Mouse (Mus musculus): ENCODE data around the gene Fam216a. TPM values are rescaled to one million over a fixed set of nuclear protein-coding genes. Genes with fewer than 3 reads are reported as not detected.
"Not testable (repeated sequence)": the region's sequence is repeated elsewhere in the genome, so short reads cannot be mapped to it uniquely, and the experiment has no call there.

Gene Fam216a
- 90.5 and 99.6 TPM in 2 replicates for polyA plus RNA-seq (2016; fragmentation: Nextera tagmentation; extraction: Ambion mirVana)

GRCm38 (mm10) chr5:122372192-122372769, at the start of gene Fam216a:
Gene Fam216a (minus strand): TSS chr5:122372364.
- under 1% methylated on average over 53 of the region's 53 CpGs for WGBS
- Histone ChIP-seq H3K27ac (peak within 1 kb of the TSS; percentile 97), H3K9me3 (no peaks in the 10 kb centered on the region), H3K4me1 (peaks cover 16% of the 10 kb centered on the region), H3K27me3 (no peaks in the 10 kb centered on the region), H3K36me3 (peaks cover 31% of the 10 kb centered on the region), H3K4me3 (peak within 1 kb of the TSS; percentile 77), H3K4me2 (replicated peaks) (peak within 1 kb of the TSS; percentile 72), H3K9ac (peak within 1 kb of the TSS; percentile 84)
- peak; percentile 92 for ATAC-seq (ENCODE audit: insufficient number of reproducible peaks, insufficient read depth, low FRiP score, low TSS enrichment)

- no peaks in the 10 kb centered on the region for H3K9me3 ChIP-seq
- 0 out of 2 replicates have a peak, but pooled peaks have one; percentile 23 for ATAC-seq (ENCODE audit: insufficient number of reproducible peaks, insufficient read depth, low FRiP score, low TSS enrichment)
- WGBS = 24% methylated on average over 17 of the region's 17 CpGs
Measured at GRCm38 (mm10) chr5:122421271-122422068, 49.3 kb upstream of the Fam216a start, which contains the start of gene Anapc7. Gene Anapc7 (plus strand): TSS chr5:122421693.

GRCm38 (mm10) chr5:122420676-122421075, 48.5 kb upstream of the Fam216a start:
- not testable (repeated sequence) for H3K27me3 ChIP-seq; H3K9me3 ChIP-seq; H3K36me3 ChIP-seq; ATAC-seq (ENCODE audit: insufficient number of reproducible peaks, insufficient read depth, low FRiP score, low TSS enrichment); H3K4me2 ChIP-seq (replicated peaks); H3K9ac ChIP-seq; H3K27ac ChIP-seq; H3K4me3 ChIP-seq
- H3K4me1 ChIP-seq = peaks cover 16% of the 10 kb centered on the region
- WGBS = 65% methylated on average over 4 of the region's 4 CpGs

More at GRCm38 (mm10) chr5:122421271-122422068, 49.3 kb upstream of the Fam216a start, which contains the start of gene Anapc7:
- H3K36me3 ChIP-seq = peaks cover 3% of the 10 kb centered on the region; the same call in 1 of the 2 replicates
- peaks cover 16% of the 10 kb centered on the region for H3K4me1 ChIP-seq
- peak within 1 kb of the TSS; percentile 97 for H3K9ac ChIP-seq
- H3K4me3 ChIP-seq = peak within 1 kb of the TSS; percentile 92
- H3K4me2 ChIP-seq (replicated peaks) = peak within 1 kb of the TSS; percentile 78
- H3K27me3 ChIP-seq = no peaks in the 10 kb centered on the region
- H3K27ac ChIP-seq = peak within 1 kb of the TSS; percentile 94

- 0 out of 2 replicates have a peak, but pooled peaks cover under 1% of the 10 kb centered on the region for H3K36me3 ChIP-seq
- H3K4me3 ChIP-seq = no peak overlapping the region
- ATAC-seq (ENCODE audit: insufficient number of reproducible peaks, insufficient read depth, low FRiP score, low TSS enrichment) = no peak
- H3K4me2 ChIP-seq (replicated peaks) = no peak overlapping the region
- H3K9me3 ChIP-seq = no peaks in the 10 kb centered on the region
- no peaks in the 10 kb centered on the region for H3K27me3 ChIP-seq
- H3K27ac ChIP-seq = no peak overlapping the region
- 85% methylated on average over 12 of the region's 12 CpGs for whole genome bisulfite sequencing
- H3K4me1 ChIP-seq = no peaks in the 10 kb centered on the region
- H3K9ac ChIP-seq = no peak overlapping the region
Measured at GRCm38 (mm10) chr5:122415465-122415864, 43.3 kb upstream of the Fam216a start.

- Histone ChIP-seq H3K4me2 (replicated peaks) (no peak overlapping the region), H3K9me3 (no peaks in the 10 kb centered on the region), H3K9ac (no peak overlapping the region), H3K4me1 (no peaks in the 10 kb centered on the region), H3K27ac (no peak overlapping the region), H3K36me3 (peaks cover 7% of the 10 kb centered on the region; the same call in 1 of the 2 replicates), H3K4me3 (no peak overlapping the region), H3K27me3 (no peaks in the 10 kb centered on the region)
- ATAC-seq (ENCODE audit: insufficient number of reproducible peaks, insufficient read depth, low FRiP score, low TSS enrichment) = no peak
- 92% methylated on average over 5 of the region's 5 CpGs for WGBS
Measured at GRCm38 (mm10) chr5:122414351-122414750, 42.2 kb upstream of the Fam216a start.

- no peak for ATAC-seq (ENCODE audit: insufficient number of reproducible peaks, insufficient read depth, low FRiP score, low TSS enrichment)
- H3K27me3 ChIP-seq = no peaks in the 10 kb centered on the region
- no peak overlapping the region for H3K4me2 ChIP-seq (replicated peaks)
- WGBS = 58% methylated on average over 6 of the region's 6 CpGs
- peaks cover 7% of the 10 kb centered on the region; the same call in 1 of the 2 replicates for H3K36me3 ChIP-seq
- no peak overlapping the region for H3K9ac ChIP-seq
- no peak overlapping the region for H3K4me3 ChIP-seq
- no peaks in the 10 kb centered on the region for H3K9me3 ChIP-seq
- H3K4me1 ChIP-seq = no peaks in the 10 kb centered on the region
- H3K27ac ChIP-seq = no peak overlapping the region
Measured at GRCm38 (mm10) chr5:122412826-122413225, 40.7 kb upstream of the Fam216a start.

GRCm38 (mm10) chr5:122411892-122412291, 39.7 kb upstream of the Fam216a start:
- no peak overlapping the region for H3K27ac ChIP-seq
- 71% methylated on average over 5 of the region's 5 CpGs for WGBS
- no peak for ATAC-seq (ENCODE audit: insufficient number of reproducible peaks, insufficient read depth, low FRiP score, low TSS enrichment)
- H3K4me3 ChIP-seq = no peak overlapping the region
- no peaks in the 10 kb centered on the region for H3K4me1 ChIP-seq
- H3K27me3 ChIP-seq = no peaks in the 10 kb centered on the region
- H3K9me3 ChIP-seq = no peaks in the 10 kb centered on the region
- H3K36me3 ChIP-seq = peaks cover 15% of the 10 kb centered on the region
- no peak overlapping the region for H3K9ac ChIP-seq
- H3K4me2 ChIP-seq (replicated peaks) = no peak overlapping the region

- Histone ChIP-seq H3K27ac (no peak overlapping the region), H3K27me3 (no peaks in the 10 kb centered on the region), H3K9me3 (no peaks in the 10 kb centered on the region), H3K36me3 (peaks cover 34% of the 10 kb centered on the region), H3K4me2 (replicated peaks) (no peak overlapping the region), H3K4me1 (no peaks in the 10 kb centered on the region), H3K9ac (no peak overlapping the region), H3K4me3 (no peak overlapping the region)
- no peak for ATAC-seq (ENCODE audit: insufficient number of reproducible peaks, insufficient read depth, low FRiP score, low TSS enrichment)
- WGBS = 84% methylated on average over 19 of the region's 19 CpGs
Measured at GRCm38 (mm10) chr5:122409692-122410645, 37.8 kb upstream of the Fam216a start.

GRCm38 (mm10) chr5:122405537-122405936, 33.4 kb upstream of the Fam216a start:
- no peaks in the 10 kb centered on the region for H3K27me3 ChIP-seq
- H3K27ac ChIP-seq = no peak overlapping the region
- WGBS = 97% methylated on average over 10 of the region's 10 CpGs
- no peaks in the 10 kb centered on the region for H3K4me1 ChIP-seq
- H3K9ac ChIP-seq = no peak overlapping the region
- no peak for ATAC-seq (ENCODE audit: insufficient number of reproducible peaks, insufficient read depth, low FRiP score, low TSS enrichment)
- H3K9me3 ChIP-seq = no peaks in the 10 kb centered on the region
- H3K4me2 ChIP-seq (replicated peaks) = no peak overlapping the region
- H3K4me3 ChIP-seq = no peak overlapping the region
- peaks cover 67% of the 10 kb centered on the region for H3K36me3 ChIP-seq

- H3K9me3 ChIP-seq = no peaks in the 10 kb centered on the region
- H3K4me1 ChIP-seq = no peaks in the 10 kb centered on the region
- H3K27ac ChIP-seq = no peak overlapping the region
- H3K36me3 ChIP-seq = peaks cover 76% of the 10 kb centered on the region
- no peak overlapping the region for H3K4me2 ChIP-seq (replicated peaks)
- no peaks in the 10 kb centered on the region for H3K27me3 ChIP-seq
- ATAC-seq (ENCODE audit: insufficient number of reproducible peaks, insufficient read depth, low FRiP score, low TSS enrichment) = no peak
- H3K9ac ChIP-seq = no peak overlapping the region
- WGBS = 93% methylated on average over 12 of the region's 12 CpGs
- H3K4me3 ChIP-seq = no peak overlapping the region
Measured at GRCm38 (mm10) chr5:122403362-122403761, 31.2 kb upstream of the Fam216a start.

GRCm38 (mm10) chr5:122402772-122403171, 30.6 kb upstream of the Fam216a start:
- ATAC-seq (ENCODE audit: insufficient number of reproducible peaks, insufficient read depth, low FRiP score, low TSS enrichment) = no peak
- Histone ChIP-seq H3K4me3 (no peak overlapping the region), H3K4me1 (no peaks in the 10 kb centered on the region), H3K36me3 (peaks cover 79% of the 10 kb centered on the region), H3K9ac (no peak overlapping the region), H3K4me2 (replicated peaks) (no peak overlapping the region), H3K27ac (no peak overlapping the region), H3K9me3 (no peaks in the 10 kb centered on the region), H3K27me3 (no peaks in the 10 kb centered on the region)
- 81% methylated on average over 5 of the region's 5 CpGs for WGBS

Measured in embryonic facial prominence, embryonic 12.5 days (tissue).